Mouse (Mus musculus): ENCODE measurements around the gene Tfdp1. TPM values are rescaled to one million over a fixed set of nuclear protein-coding genes. Genes with fewer than 3 reads are reported as not detected.

Gene Tfdp1
- total RNA-seq, 1 experiment from 2014 or later = 72.4 TPM

- no peak for DNase-seq
These were observed 14.1 kb downstream of the Tfdp1 start for GRCm38 (mm10) chr8:13352601-13353000.

GRCm38 (mm10) chr8:13353155-13353833, 14.7 kb downstream of the Tfdp1 start:
- no peak for DNase-seq

- DNase-seq = no peak
These were observed 15.3 kb downstream of the Tfdp1 start for GRCm38 (mm10) chr8:13353883-13354282.

- no peak for DNase-seq
These were observed 17.7 kb downstream of the Tfdp1 start for GRCm38 (mm10) chr8:13356221-13356620.

- no peak for DNase-seq
These were observed 18.1 kb downstream of the Tfdp1 start for GRCm38 (mm10) chr8:13356681-13357080.

GRCm38 (mm10) chr8:13360213-13360612, 21.7 kb downstream of the Tfdp1 start:
- DNase-seq = no peak

- DNase-seq = no peak
These were observed 23.3 kb downstream of the Tfdp1 start for GRCm38 (mm10) chr8:13361865-13362264.

- peak; percentile 80 for DNase-seq
These were observed 34.7 kb downstream of the Tfdp1 start for GRCm38 (mm10) chr8:13373151-13373662.

- DNase-seq = no peak
These were observed 43.1 kb downstream of the Tfdp1 start for GRCm38 (mm10) chr8:13381630-13382029.

GRCm38 (mm10) chr8:13382536-13382935, 44.0 kb downstream of the Tfdp1 start:
- no peak for DNase-seq

GRCm38 (mm10) chr8:13382999-13383398, 44.4 kb downstream of the Tfdp1 start:
- no peak for DNase-seq

GRCm38 (mm10) chr8:13386366-13386765, 47.8 kb downstream of the Tfdp1 start:
- no peak for DNase-seq

GRCm38 (mm10) chr8:13387728-13388127, 49.2 kb downstream of the Tfdp1 start:
- DNase-seq = no peak

GRCm38 (mm10) chr8:13388744-13389143, 50.2 kb downstream of the Tfdp1 start:
- no peak for DNase-seq

- DNase-seq = no peak
These were observed 55.3 kb downstream of the Tfdp1 start for GRCm38 (mm10) chr8:13393869-13394268.

GRCm38 (mm10) chr8:13396725-13397124, 58.2 kb downstream of the Tfdp1 start, which contains the start of gene Atp4b:
Gene Atp4b (minus strand): TSS chr8:13396825.
- DNase-seq = no peak

GRCm38 (mm10) chr8:13403517-13403916, 65.0 kb downstream of the Tfdp1 start:
- DNase-seq = no peak

GRCm38 (mm10) chr8:13404666-13405131, 66.1 kb downstream of the Tfdp1 start, which contains the start of gene Grk1:
Gene Grk1 (plus strand): TSS chr8:13405081.
- no peak for DNase-seq

GRCm38 (mm10) chr8:13406011-13406410, 67.5 kb downstream of the Tfdp1 start:
- no peak for DNase-seq

GRCm38 (mm10) chr8:13411597-13411996, 73.0 kb downstream of the Tfdp1 start:
- DNase-seq = peak; percentile 82

GRCm38 (mm10) chr8:13412891-13413558, 74.5 kb downstream of the Tfdp1 start:
- DNase-seq = peak; percentile 69

- no peak for DNase-seq
These were observed 75.4 kb downstream of the Tfdp1 start for GRCm38 (mm10) chr8:13413823-13414390.

GRCm38 (mm10) chr8:13415879-13416278, 77.3 kb downstream of the Tfdp1 start:
- no peak for DNase-seq
